Comparison of ENCODE assay signal across 26 mouse cellular contexts in the genomic region with DNA sequence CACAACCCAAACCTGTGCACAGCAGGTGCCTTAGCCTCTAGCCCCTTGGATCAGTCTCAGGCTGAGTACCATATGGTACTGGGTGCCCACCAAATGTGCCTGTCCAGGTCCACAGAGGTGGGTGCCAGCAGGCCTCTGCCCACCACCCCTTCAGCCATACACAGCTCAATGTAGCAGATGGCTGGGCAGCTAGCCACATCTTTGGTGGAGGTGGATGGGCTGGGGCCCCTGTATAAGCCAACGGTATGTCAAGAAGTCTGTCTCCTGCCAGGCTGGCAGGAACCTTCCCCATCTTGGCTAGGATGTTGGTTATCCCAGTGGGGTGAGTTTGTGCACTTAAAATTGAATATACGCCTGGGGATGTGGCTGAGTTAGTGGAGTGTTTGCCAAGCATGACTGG. TPM values are rescaled to one million over a fixed set of nuclear protein-coding genes. Genes with fewer than 3 reads are reported as not detected.
A peak's percentile ranks its signal among the peaks of the same experiment; 100 is the strongest.
DNase-seq lines count a peak whose midpoint lies in the region; ATAC-seq and TF ChIP-seq lines count a peak whose summit lies in the region.
"Had no signal": no experiment of that assay in that cellular context is flagged by ENCODE, and none has a peak within 500 bp of the region (broad histone marks: within the 10 kb centered on the region; RNA-seq: fewer than 3 reads in every experiment).

No protein-coding gene starts in this region.

- 0 out of 2 replicates have a peak, but pooled peaks cover under 1% of the 10 kb centered on the region for H3K36me3 ChIP-seq in midbrain, postnatal 0 days (ENCODE audit: insufficient read depth, low read length)
- peaks cover under 1% of the 10 kb centered on the region; the same call in 1 of the 2 replicates for H3K36me3 ChIP-seq in midbrain, embryonic 13.5 days
- H3K36me3 ChIP-seq: forebrain, embryonic 15.5 days; neural tube, embryonic 15.5 days had no signal

- H3K9me3 ChIP-seq in midbrain, postnatal 0 days (ENCODE audit: low read length), result no peaks in the 10 kb centered on the region
- no peaks in the 10 kb centered on the region for H3K9me3 ChIP-seq in midbrain, embryonic 13.5 days
- H3K9me3 ChIP-seq: forebrain, embryonic 15.5 days; heart, embryonic 13.5 days; liver, embryonic 12.5 days; neural tube, embryonic 15.5 days had no signal

- intact Hi-C loops in left cerebral cortex, postnatal 36 days (cut with DNase I), result no loop called here

- H3K4me1 ChIP-seq in midbrain, postnatal 0 days (ENCODE audit: insufficient read depth, low read length), result peaks cover 11% of the 10 kb centered on the region; the same call in 1 of the 2 replicates
- H3K4me1 ChIP-seq in midbrain, embryonic 13.5 days (replicated peaks), result peaks cover 27% of the 10 kb centered on the region

- peak; percentile 63 for DNase-seq in midbrain, postnatal 0 days (ENCODE audit: low spot score)
- DNase-seq in cerebellum, adult 11-12 months, result peak; percentile 98
- DNase-seq in cerebellum, adult 9-11 months, result peak; percentile 98
- no peak for DNase-seq in adrenal gland, adult (ENCODE audit: inconsistent age in 2 of 2, low spot score in 1 of 2)
- no peak for DNase-seq in layer of hippocampus, adult 8-10 months (ENCODE audit: low spot score in 2 of 2)
- no peak for DNase-seq in left cerebral cortex, postnatal 36 days (ENCODE audit: low spot score in 2 of 2)
- DNase-seq: adrenal gland, postnatal 10 days; B cell, adult 2 months; heart, adult 2 months; heart, postnatal 10 days; kidney, adult 8-10 months; kidney, postnatal 4 days; layer of hippocampus, adult 9-11 months; liver, postnatal 0 days; lung, postnatal 10 days; midbrain, embryonic 14.5 days; right cerebral cortex, postnatal 14 days; thymus, postnatal 4 days had no signal

- TF ChIP-seq CTCF in midbrain, postnatal 0 days (IDR thresholded peaks at IDR 0.05), result no peak

- H3K9ac ChIP-seq in midbrain, postnatal 0 days (replicated peaks; ENCODE audit: low read length, poor library complexity, severe bottlenecking), result no peak overlapping the region
- H3K9ac ChIP-seq in midbrain, embryonic 13.5 days (replicated peaks), result no peak overlapping the region
- H3K9ac ChIP-seq: forebrain, embryonic 15.5 days; heart, embryonic 13.5 days; liver, embryonic 12.5 days; liver, postnatal 0 days; neural tube, embryonic 15.5 days had no signal

- WGBS in midbrain, postnatal 0 days, result 93% methylated on average over 2 of the region's 2 CpGs
- 91% methylated on average over 2 of the region's 2 CpGs for WGBS in midbrain, embryonic 13.5 days

- H3K4me2 ChIP-seq in midbrain, postnatal 0 days (ENCODE audit: low read depth, low read length, poor library complexity, severe bottlenecking), result no peak overlapping the region
- H3K4me2 ChIP-seq in midbrain, embryonic 13.5 days (replicated peaks), result no peak overlapping the region
- H3K4me2 ChIP-seq: forebrain, embryonic 15.5 days; heart, embryonic 13.5 days; liver, embryonic 12.5 days; neural tube, embryonic 15.5 days had no signal

- ATAC-seq in midbrain, postnatal 0 days (ENCODE audit: low FRiP score), result no peak
- no peak for ATAC-seq in midbrain, embryonic 13.5 days
- ATAC-seq: forebrain, embryonic 15.5 days; intestine, embryonic 16.5 days; liver, embryonic 12.5 days; liver, postnatal 0 days had no signal

- H3K27me3 ChIP-seq in midbrain, postnatal 0 days (ENCODE audit: insufficient read depth, low read length), result no peaks in the 10 kb centered on the region
- H3K27me3 ChIP-seq in midbrain, embryonic 13.5 days, result peaks cover 13% of the 10 kb centered on the region
- H3K27me3 ChIP-seq: forebrain, embryonic 15.5 days had no signal

- H3K4me3 ChIP-seq in midbrain, postnatal 0 days (ENCODE audit: low read depth, low read length), result no peak overlapping the region
- no peak overlapping the region for H3K4me3 ChIP-seq in midbrain, embryonic 13.5 days (replicated peaks)
- H3K4me3 ChIP-seq: forebrain, embryonic 15.5 days; heart, adult 2 months; heart, embryonic 13.5 days; liver, embryonic 12.5 days; neural tube, embryonic 15.5 days had no signal

- no peak overlapping the region for H3K27ac ChIP-seq in midbrain, postnatal 0 days (ENCODE audit: low read depth, low read length)
- no peak overlapping the region for H3K27ac ChIP-seq in midbrain, embryonic 13.5 days
- H3K27ac ChIP-seq: forebrain, embryonic 15.5 days; heart, adult 2 months; heart, embryonic 13.5 days; kidney, postnatal 0 days; liver, embryonic 12.5 days; macrophage; neural tube, embryonic 15.5 days had no signal

RNA-seq across cellular contexts. Expression of a gene that starts 10.6 kb away (rescaled TPM):
- total RNA-seq in midbrain, postnatal 0 days (2014; rRNA removed), result 91.4 and 94.8 TPM in 2 replicates
- 68.1 and 75.7 TPM in 2 replicates for polyA plus RNA-seq in midbrain, postnatal 0 days (2015; fragmentation: Nextera tagmentation; extraction: Ambion mirVana)
- polyA plus RNA-seq in midbrain, embryonic 13.5 days (2015; fragmentation: Nextera tagmentation; extraction: Ambion mirVana), result 22.5 and 23.6 TPM in 2 replicates
- total RNA-seq in layer of hippocampus, adult 8-10 months (2022), result 10 to 100 TPM; 14.7 to 38.7 (median 26.7) TPM
- 10 to 100 TPM; 14.2 to 20.0 TPM for total RNA-seq in left cerebral cortex, postnatal 36 days (2021)

RNA-seq across cellular contexts. Expression of a gene that starts 10.7 kb away (rescaled TPM):
- 27.0 and 28.9 TPM in 2 replicates for total RNA-seq in midbrain, postnatal 0 days (2014; rRNA removed)
- polyA plus RNA-seq in midbrain, postnatal 0 days (2015; fragmentation: Nextera tagmentation; extraction: Ambion mirVana), result 77.9 and 78.5 TPM in 2 replicates
- polyA plus RNA-seq in midbrain, embryonic 13.5 days (2015; fragmentation: Nextera tagmentation; extraction: Ambion mirVana), result 88.2 and 91.1 TPM in 2 replicates
- total RNA-seq in layer of hippocampus, adult 8-10 months (2022), result 10 to 100 TPM; 32.4 to 40.6 (median 35.1) TPM
- total RNA-seq in left cerebral cortex, postnatal 36 days (2021), result 10 to 100 TPM; 38.0 to 40.1 TPM

RNA-seq across cellular contexts. Expression of a gene that starts 18.4 kb away (rescaled TPM):
- total RNA-seq in midbrain, postnatal 0 days (2014; rRNA removed), result 46.4 and 52.9 TPM in 2 replicates
- polyA plus RNA-seq in midbrain, postnatal 0 days (2015; fragmentation: Nextera tagmentation; extraction: Ambion mirVana), result 13.6 and 15.0 TPM in 2 replicates
- polyA plus RNA-seq in midbrain, embryonic 13.5 days (2015; fragmentation: Nextera tagmentation; extraction: Ambion mirVana), result 15.4 and 19.9 TPM in 2 replicates
- total RNA-seq in layer of hippocampus, adult 8-10 months (2022), result 10 to 100 TPM; 27.3 to 42.2 (median 32.0) TPM
- 10 to 100 TPM; 30.9 to 35.4 TPM for total RNA-seq in left cerebral cortex, postnatal 36 days (2021)

RNA-seq across cellular contexts. Expression of a gene that starts 24.7 kb away (rescaled TPM):
- 4.0 and 5.3 TPM in 2 replicates for total RNA-seq in midbrain, postnatal 0 days (2014; rRNA removed)
- polyA plus RNA-seq in midbrain, postnatal 0 days (2015; fragmentation: Nextera tagmentation; extraction: Ambion mirVana), result 5.3 and 5.9 TPM in 2 replicates
- polyA plus RNA-seq in midbrain, embryonic 13.5 days (2015; fragmentation: Nextera tagmentation; extraction: Ambion mirVana), result 6.8 TPM in 2 replicates
- total RNA-seq in layer of hippocampus, adult 8-10 months (2022), result 1 to 10 TPM; 4.0 to 5.8 (median 4.9) TPM
- total RNA-seq in left cerebral cortex, postnatal 36 days (2021), result 1 to 10 TPM; 3.0 to 3.5 TPM

RNA-seq across cellular contexts. Expression of a gene that starts 30.6 kb away (rescaled TPM):
- 6.5 and 7.0 TPM in 2 replicates for total RNA-seq in midbrain, postnatal 0 days (2014; rRNA removed)
- polyA plus RNA-seq in midbrain, postnatal 0 days (2015; fragmentation: Nextera tagmentation; extraction: Ambion mirVana), result 22.2 and 24.5 TPM in 2 replicates
- polyA plus RNA-seq in midbrain, embryonic 13.5 days (2015; fragmentation: Nextera tagmentation; extraction: Ambion mirVana), result 16.2 and 19.2 TPM in 2 replicates
- total RNA-seq in layer of hippocampus, adult 8-10 months (2022), result 10 to 100 TPM; 23.0 to 31.8 (median 24.3) TPM
- total RNA-seq in left cerebral cortex, postnatal 36 days (2021), result 10 to 100 TPM; 28.0 to 31.7 TPM

Comparison
In these comparisons a context has a peak if more than half of its experiments do, and no peak if none do; other contexts are left out.
1. DNase-seq: peak in midbrain, postnatal 0 days (single experiment), cerebellum, adult 11-12 months (single experiment) and cerebellum, adult 9-11 months (single experiment); none in adrenal gland, adult (0 of 2), layer of hippocampus, adult 8-10 months (0 of 2) and left cerebral cortex, postnatal 36 days (0 of 2).